Mouse (Mus musculus): ENCODE measurements at regions not wholly inside any gene's neighbourhood (a gene's known extent, or its start where the extent isn't known, plus 50 kb on each side); places are given as distances from the start of the nearest gene placed in this dataset.
A peak's percentile ranks its signal among the peaks of the same experiment; 100 is the strongest.

DNA sequence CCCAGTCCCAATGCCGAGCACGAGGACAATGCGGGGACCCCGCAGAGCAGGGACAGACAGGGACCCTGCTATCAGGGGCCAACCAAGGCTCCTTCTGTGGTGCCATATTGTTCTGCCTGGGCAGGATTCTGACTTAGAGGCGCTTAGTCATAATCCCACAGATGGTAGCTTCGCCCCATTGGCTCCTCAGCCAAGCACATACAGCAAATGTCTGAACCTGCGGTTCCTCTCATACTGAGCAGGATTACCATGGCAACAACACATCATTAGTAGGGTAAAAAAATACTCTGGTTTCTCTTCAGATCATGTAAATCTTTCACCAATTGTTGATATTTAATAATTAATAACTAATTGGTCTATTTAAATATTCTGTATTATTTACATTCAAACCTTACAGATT, 2140.3 kb upstream of the Cdh20 start:
- DNase-seq, result peak; percentile 71

DNA sequence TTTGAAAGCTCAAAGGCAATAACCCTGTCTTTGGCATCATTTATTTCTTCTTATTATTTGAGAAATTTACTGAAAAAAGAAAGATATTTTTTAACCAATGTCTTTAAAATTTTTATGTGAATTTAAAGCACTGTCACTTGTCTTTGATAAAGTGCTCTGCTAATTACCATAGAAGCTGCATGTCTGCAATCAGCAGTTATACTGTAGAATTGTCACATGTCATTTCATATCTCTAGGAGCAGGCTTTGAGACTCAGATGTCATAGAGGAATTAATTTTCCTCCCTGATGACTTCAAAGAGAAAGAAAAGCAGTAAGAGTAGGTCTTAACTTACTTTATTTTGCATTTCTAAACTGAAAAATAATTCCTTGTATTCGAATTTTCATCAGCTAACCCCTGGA, 2123.9 kb upstream of the Cdh20 start:
- no peak for DNase-seq

DNA sequence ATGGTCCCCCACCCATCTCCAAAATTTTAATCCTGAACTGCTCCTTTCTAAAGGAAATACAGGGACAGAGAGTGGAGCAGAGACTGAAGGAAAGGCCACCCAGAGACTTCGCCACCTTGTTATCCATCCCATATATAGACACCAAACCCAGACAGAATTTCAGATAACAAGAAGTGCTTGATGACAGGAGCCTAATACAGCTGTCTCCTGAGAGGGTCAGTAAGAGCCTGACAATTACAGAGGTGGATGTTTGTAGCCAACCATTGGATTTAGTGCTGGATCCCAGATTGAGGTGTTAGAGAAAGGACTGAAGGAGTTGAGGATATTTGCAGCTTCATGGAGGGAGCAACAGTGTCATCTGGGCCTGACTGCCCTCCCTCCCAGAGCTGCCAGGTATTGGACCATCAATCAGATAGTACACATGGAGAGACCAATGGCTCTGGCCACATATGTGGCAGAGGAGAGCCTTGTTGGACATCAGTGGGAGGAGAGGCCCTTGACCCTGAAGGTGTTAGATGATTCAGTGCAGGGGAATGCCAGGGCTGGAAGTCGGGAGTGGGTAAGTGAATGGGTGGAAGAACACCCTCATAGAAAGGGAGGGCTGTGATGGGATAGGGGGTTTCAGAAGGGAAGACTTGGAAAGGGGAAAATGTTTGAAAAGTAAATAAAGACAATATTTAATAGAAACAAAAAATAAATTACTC, 2080.8 kb upstream of the Cdh20 start:
- no peak for DNase-seq

DNA sequence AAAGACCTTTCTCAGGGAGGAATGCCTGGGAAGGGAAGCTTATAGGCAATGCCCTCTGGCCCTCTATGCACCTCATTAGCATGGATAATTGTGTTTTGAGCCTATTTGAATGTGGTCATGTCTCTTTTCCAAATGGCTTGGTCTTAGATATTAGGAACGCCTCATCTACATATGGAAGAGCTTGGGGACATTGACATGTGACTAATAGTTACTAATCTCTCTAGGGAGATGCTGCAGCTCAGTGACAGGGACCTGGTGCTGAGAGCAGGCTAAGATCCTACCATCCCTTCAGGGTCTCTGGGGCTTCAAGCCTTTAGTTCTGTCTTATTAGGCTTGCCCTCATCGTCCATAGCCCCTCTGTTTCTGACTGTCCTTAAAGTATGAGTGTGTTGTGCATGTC, 2051.9 kb upstream of the Cdh20 start:
- DNase-seq, result no peak

DNA sequence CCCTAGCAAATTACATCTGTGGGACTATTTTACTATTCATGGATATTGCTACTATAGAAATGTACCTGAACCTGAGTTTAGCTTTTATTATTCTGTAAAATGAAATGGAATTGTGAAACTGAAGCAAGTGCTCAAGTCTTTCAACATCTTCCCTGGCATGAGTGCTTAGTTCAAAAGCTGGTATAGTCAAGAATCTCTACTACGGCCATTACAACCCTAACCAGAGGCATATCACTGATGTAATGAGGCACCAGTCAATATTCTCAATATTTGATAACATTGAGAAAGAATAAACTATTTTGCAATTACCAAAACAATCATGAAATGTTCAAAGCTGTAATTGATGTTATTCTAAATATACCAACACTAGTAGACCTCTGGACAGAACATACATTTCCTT, 2034.3 kb upstream of the Cdh20 start:
- DNase-seq, result no peak

DNA sequence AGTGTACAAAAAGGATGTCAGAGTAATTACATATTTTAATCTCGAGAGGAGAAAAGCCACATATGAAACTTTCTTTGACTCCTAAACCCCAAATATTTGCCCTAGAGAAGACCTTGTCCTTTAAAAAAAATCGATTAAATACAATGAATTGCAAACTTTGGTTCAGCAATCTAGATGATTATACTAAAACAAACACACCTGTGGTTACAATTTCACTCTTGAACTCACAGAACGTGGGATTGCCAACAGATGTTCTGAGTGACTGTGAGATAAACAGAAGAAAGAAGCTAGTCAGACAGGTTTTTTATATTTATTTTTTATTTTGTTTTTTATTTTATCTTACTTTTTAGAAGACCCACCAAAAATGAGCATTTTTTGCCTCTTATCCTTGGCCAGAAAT, 2032.9 kb upstream of the Cdh20 start:
- no peak for DNase-seq

DNA sequence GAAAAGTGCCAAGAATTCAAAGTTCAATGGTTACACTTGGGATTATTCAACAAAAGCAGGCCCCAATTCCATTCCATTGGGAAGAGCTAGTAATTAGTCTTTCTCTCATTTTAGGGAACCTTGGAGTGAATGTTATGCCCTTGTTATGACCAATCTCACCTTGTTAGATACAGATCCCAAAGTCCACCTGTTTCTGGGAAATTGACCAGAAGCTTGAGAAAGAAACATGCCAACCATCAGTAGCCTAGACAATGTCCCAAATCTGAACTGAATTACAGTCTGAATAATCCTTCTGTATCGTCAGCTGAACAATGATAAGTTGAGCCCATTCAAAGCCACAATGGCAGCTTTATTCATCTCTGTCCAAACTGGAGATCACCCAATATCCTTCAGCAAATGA, 2010.4 kb upstream of the Cdh20 start:
- no peak for DNase-seq
